Mouse (Mus musculus) myocyte (in vitro differentiated cells): ENCODE measurements around the gene B3gnt8.

ENCODE experiments used
- CEBPB ChIP-seq: IDR thresholded peaks from 2 replicates; pipeline ENCODE4 v1.6.1; 2011; ENCODE audit warnings: mild to moderate bottlenecking, moderate library complexity; ENCODE audit not compliant: poor library complexity, insufficient read depth, severe bottlenecking
- E2F4 ChIP-seq: IDR thresholded peaks from one replicate; pipeline ENCODE4 v1.6.1; 2011; ENCODE audit warnings: mild to moderate bottlenecking, control low read depth, moderate library complexity; ENCODE audit not compliant: insufficient read depth
- MAX ChIP-seq: IDR thresholded peaks from one replicate; pipeline ENCODE4 v1.6.1; 2011; ENCODE audit warnings: low read depth, mild to moderate bottlenecking, control low read depth
- MYOD1 ChIP-seq, 3 experiments: IDR thresholded peaks; one replicate each; pipeline ENCODE4 v1.6.1; 2011; ENCODE audit warnings: control low read depth in 2 of 3, low read depth in 2 of 3, mild to moderate bottlenecking in 2 of 3, moderate library complexity in 1 of 3; ENCODE audit not compliant: insufficient read length in 2 of 3, control insufficient read depth in 1 of 3
- MYOG ChIP-seq, 3 experiments: IDR thresholded peaks; one replicate each; pipeline ENCODE4 v1.6.1; 2011; ENCODE audit warnings: control low read depth in 2 of 3, low read depth in 2 of 3, mild to moderate bottlenecking in 2 of 3; ENCODE audit not compliant: insufficient read length in 2 of 3, control insufficient read depth in 1 of 3, insufficient read depth in 1 of 3
- POLR2A ChIP-seq: IDR thresholded peaks from one replicate; pipeline ENCODE4 v1.6.1; 2011; ENCODE audit warnings: low read depth, mild to moderate bottlenecking, control low read depth, moderate library complexity; ENCODE audit not compliant: insufficient read length
- POLR2AphosphoS2 ChIP-seq: IDR thresholded peaks from one replicate; pipeline ENCODE4 v1.6.1; 2011; ENCODE audit warnings: low read depth, control low read depth; ENCODE audit not compliant: insufficient read length
- REST ChIP-seq: IDR thresholded peaks from one replicate; pipeline ENCODE4 v1.6.1; 2011; ENCODE audit warnings: mild to moderate bottlenecking, control low read depth, moderate library complexity; ENCODE audit not compliant: insufficient read depth, insufficient read length
- SRF ChIP-seq: IDR thresholded peaks from one replicate; pipeline ENCODE4 v1.6.1; 2011; ENCODE audit warnings: low read depth; ENCODE audit not compliant: control insufficient read depth, insufficient read length
- TCF12 ChIP-seq: IDR thresholded peaks from one replicate; pipeline ENCODE4 v1.6.1; 2011; ENCODE audit warnings: mild to moderate bottlenecking, control low read depth; ENCODE audit not compliant: poor library complexity, insufficient read depth, severe bottlenecking
- TCF3 ChIP-seq: IDR thresholded peaks from one replicate; pipeline ENCODE4 v1.6.1; 2011; ENCODE audit warnings: low read depth, control low read depth; ENCODE audit not compliant: insufficient read length
- USF1 ChIP-seq: IDR thresholded peaks from one replicate; pipeline ENCODE4 v1.6.1; 2011; ENCODE audit warnings: low read depth, mild to moderate bottlenecking, control low read depth, moderate library complexity

GRCm38 (mm10) chr7:25585351-25586204, 40.9 kb upstream of the B3gnt8 start:
- TF ChIP-seq CEBPB, result no peak
- no peak for TF ChIP-seq POLR2A
- no peak for TF ChIP-seq MYOG (IDR thresholded peaks at IDR 0.05; ENCODE audit: control insufficient read depth in 1 of 3, insufficient read depth in 1 of 3, insufficient read length in 2 of 3, low read depth in 2 of 3)
- no peak for TF ChIP-seq MAX
- no peak for TF ChIP-seq MYOD1 (IDR thresholded peaks at IDR 0.05; ENCODE audit: control insufficient read depth in 1 of 3, insufficient read length in 2 of 3, low read depth in 2 of 3)
- no peak for TF ChIP-seq TCF12
- no peak for TF ChIP-seq E2F4
- TF ChIP-seq POLR2AphosphoS2, result no peak
- TF ChIP-seq SRF, result no peak
- no peak for TF ChIP-seq USF1
- TF ChIP-seq REST, result no peak
- no peak for TF ChIP-seq TCF3
